Mouse (Mus musculus) retina, embryonic 14.5 days (tissue): Measurements from ENCODE around the gene Sypl2.
"Not testable (repeated sequence)": the region's sequence is repeated elsewhere in the genome, so short reads cannot be mapped to it uniquely, and the experiment has no call there.

Experiments
- DNase-seq: peaks from one replicate; pipeline ENCODE4 v3.0.0-alpha.2; 2015; ENCODE audit warnings: low spot score

The Sypl2 gene

GRCm38 (mm10) chr3:108226558-108227350 lies at the start of gene Sypl2:
TSS of gene Sypl2 (minus strand) at chr3:108226648.
- peak; percentile 65 for DNase-seq

GRCm38 (mm10) chr3:108259319-108259718 lies 32.9 kb upstream of the Sypl2 start:
- no peak for DNase-seq

DNA sequence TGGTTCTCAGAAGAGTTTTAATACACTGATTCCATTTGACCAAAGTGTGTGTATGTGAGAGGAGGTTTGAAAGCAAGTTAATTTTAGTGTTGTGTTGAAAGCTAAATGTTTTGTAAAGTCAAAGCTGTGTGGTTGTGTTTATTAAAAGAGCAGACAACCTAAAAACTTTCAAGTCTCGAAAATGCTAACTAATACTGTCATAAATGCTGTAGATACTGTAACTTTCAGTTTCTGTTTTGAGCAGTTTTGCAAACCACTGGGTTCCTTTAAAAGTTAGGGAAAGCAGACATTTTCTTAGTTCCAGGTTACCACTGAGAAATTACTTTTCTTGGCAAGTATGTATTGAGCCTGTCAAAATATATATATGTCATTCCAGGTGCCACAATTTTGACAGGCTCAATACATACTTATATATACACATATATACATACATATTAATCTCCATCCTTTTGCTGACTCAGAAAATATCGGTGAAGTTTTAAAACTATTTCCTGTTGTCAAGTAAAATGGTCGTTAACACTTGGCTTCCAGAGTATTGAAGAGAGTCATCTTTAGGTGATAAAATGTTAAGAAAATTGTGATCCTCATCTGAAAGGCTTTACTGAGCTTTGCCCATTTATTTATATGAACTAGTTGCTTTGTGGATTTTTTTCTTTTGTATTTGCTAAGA lies 31.5 kb upstream of the Sypl2 start:
- no peak for DNase-seq

DNA sequence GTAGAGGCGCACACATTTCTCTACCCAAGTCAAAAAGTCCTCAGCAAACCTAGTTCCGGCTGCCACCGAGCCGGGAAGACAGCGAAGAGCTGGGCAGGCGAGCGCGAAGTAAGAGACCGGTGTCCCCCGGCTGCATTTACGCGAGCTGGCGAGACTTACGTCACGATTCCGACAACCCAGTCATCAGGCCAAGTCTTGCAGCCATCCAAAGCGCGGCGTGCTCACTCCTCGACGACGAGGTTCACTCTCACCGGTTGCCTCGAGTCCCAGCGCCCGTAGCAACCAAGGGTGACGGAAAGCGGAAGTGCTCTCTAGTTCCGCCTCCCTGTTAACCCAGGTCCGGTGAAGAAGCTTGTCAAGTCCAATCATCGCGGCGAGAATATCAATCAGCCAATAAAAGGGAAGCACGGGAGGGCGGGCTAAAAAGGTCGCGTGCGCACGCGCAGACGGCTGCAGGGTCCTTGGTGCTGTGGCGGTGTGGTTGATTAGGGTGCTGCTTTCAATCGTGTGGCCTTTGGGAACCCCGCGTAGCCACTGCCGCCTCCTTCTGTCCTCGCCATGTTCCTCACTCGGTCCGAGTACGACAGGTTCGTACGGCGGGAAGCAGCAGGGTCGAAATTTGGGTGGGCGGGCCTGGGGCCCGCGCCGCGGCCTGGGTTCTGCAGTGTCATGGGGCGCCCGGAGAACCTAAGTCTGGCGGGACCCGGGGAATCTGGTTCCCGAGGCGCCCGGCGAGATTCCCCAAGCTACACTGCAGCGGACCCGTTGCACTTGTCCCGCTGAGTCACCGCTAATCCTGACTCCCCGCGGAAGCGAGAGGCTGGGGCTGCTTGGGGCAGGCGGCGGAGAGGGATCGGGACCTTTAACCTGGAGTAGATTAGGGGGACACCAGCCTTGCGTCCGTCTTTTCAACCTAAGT lies 30.5 kb upstream of the Sypl2 start, which contains the start of gene Psma5:
Gene Psma5 (plus strand): TSS at position 208 of the 919 bp plus-strand sequence.
- DNase-seq: peak; percentile 99

GRCm38 (mm10) chr3:108246857-108247256 lies 20.4 kb upstream of the Sypl2 start:
- DNase-seq: no peak

GRCm38 (mm10) chr3:108241243-108241839 lies 14.9 kb upstream of the Sypl2 start:
- no peak for DNase-seq

GRCm38 (mm10) chr3:108237474-108238102 lies 11.1 kb upstream of the Sypl2 start:
- DNase-seq: not testable (repeated sequence)

DNA sequence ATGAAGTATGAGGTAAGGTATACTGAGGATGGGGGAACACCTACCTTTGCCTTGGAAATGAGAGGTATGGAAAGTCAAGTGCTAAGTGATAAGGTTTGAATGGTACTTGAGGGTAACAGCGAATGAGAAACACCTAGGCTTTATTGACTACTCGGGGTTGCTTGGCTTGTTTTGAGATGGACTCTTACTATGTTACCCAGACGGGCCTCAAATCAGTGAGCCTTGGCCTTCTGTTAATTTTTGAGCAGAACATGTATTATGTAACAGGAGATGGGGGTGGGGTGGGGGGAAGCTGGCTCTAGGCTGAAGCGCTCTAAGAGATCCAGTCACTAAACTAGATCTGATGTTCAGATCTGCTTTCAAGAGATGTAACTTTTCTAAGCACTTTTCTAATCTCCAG lies 5.2 kb upstream of the Sypl2 start:
- no peak for DNase-seq

- DNase-seq: no peak
Observed at GRCm38 (mm10) chr3:108227521-108227920, 1.1 kb upstream of the Sypl2 start.

- DNase-seq: no peak
Observed at GRCm38 (mm10) chr3:108225711-108226557, 514 bp downstream of the Sypl2 start.

- no peak for DNase-seq
Observed at GRCm38 (mm10) chr3:108220661-108221060, 5.8 kb downstream of the Sypl2 start.

DNA sequence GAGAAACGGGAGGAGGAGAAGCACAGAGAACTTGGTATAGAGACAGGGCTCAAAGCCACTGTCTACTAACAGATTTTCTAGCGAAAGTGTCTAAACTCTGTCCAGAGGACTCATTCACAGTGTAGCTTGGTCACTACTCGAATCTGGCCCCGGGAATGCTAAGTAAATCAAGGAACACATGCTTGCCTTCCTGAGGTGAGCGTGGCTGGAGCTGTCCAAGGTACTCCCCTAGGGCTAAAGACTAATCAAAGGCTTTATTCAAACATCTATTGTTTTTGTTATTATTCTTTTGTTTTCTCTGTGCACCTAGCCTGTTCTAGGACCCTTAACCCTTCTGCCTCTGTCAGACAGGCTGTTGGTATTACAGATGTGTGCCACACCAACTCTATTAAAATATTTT lies 11.7 kb downstream of the Sypl2 start:
- DNase-seq: peak; percentile 31

- DNase-seq: no peak
Observed at GRCm38 (mm10) chr3:108212406-108212805, 14.0 kb downstream of the Sypl2 start.

DNA sequence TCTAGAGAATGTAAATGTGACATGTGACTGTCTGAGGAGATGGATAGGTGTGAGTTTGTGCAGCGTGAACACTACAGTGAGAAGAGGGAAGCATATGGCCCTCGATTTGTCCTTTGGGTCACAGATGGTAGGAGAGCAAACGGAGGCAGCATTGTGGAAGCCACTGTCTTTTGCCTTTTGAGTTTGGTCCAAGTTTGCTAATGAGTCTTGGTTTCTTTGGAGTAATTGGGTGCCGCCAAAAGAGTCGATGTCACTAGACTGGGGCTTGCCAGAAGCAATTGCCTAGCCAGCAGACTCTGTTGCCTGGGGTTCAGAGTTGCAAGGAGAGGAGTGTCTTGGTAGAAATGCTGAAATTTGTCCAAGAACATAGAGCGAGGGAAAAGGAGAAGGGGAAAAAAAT lies 14.6 kb downstream of the Sypl2 start:
- DNase-seq: no peak

GRCm38 (mm10) chr3:108210771-108211139 lies 15.7 kb downstream of the Sypl2 start, which contains the start of gene Atxn7l2:
TSS of gene Atxn7l2 (minus strand) at chr3:108210934.
- DNase-seq: no peak

- peak; percentile 98 for DNase-seq
Observed at GRCm38 (mm10) chr3:108209946-108210770, 16.3 kb downstream of the Sypl2 start.

DNA sequence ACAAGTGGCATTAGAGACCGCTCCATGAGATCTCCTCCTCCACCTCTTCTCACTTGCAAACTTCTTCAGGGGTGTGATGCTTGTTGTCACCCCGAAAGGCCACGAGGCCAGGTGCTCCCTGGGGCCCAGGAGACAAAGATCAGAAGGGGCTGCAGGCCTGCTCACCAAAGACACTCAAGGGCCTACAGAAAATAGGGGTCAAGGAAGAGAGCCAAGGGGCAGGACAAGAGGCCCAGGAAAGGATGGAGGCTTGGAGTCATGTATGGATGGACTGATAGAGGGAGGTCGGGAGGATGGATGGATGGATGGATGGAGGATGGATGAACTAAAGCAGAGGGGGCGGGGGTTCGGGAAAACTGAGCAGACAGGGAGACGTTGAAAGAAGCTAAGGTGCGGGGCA lies 16.9 kb downstream of the Sypl2 start:
- DNase-seq: no peak

DNA sequence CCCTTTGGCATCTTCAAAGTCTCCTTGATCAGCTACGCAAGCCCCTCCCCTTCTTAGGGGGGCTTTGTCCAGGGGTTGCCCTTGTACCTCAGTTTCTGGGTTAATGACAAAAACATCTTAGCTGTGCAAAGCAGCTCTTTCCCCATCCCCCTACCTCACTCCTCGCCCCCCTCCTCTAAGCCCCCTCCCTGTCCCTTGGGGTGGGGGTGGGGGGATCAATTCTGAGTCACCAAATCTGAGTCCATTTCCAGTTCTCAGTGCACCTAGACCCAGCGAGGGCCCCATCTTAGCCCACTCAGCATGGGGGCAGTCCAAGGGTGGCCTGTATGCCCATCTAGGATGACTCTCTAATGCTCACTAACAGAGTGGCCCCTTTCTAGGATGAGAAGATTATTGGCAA lies 17.4 kb downstream of the Sypl2 start:
- no peak for DNase-seq

GRCm38 (mm10) chr3:108206731-108207375 lies 19.6 kb downstream of the Sypl2 start:
- DNase-seq: no peak
